Mouse (Mus musculus): ENCODE results near the gene 4930512M02Rik. TPM values are rescaled to one million over a fixed set of nuclear protein-coding genes. Genes with fewer than 3 reads are reported as not detected.
"Not testable (repeated sequence)": the region's sequence is repeated elsewhere in the genome, so short reads cannot be mapped to it uniquely, and the experiment has no call there.

Gene 4930512M02Rik
- not detected in 2 replicates for polyA plus RNA-seq (2012; rRNA removed)

DNA sequence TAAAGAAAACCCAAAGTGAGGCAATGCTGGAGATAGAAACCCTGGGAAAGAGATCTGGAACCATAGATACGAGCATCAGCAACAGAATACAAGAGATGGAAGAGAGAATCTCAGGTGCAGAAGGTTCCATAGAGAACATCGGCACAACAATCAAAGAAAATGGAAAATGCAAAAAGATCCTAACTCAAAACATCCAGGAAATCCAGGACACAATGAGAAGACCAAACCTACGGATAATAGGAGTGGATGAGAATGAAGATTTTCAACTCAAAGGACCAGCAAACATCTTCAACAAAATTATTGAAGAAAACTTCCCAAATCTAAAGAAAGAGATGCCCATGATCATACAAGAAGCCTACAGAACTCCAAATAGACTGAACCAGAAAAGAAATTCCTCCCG is at the start of gene 4930512M02Rik:
4930512M02Rik (minus strand) TSS at position 101 of the 400 bp plus-strand sequence.
- not testable (repeated sequence) for DNase-seq (ENCODE audit: extremely low spot score in 1 of 2, low spot score in 1 of 2)

- no peak for DNase-seq (ENCODE audit: extremely low spot score in 1 of 2, low spot score in 1 of 2)
These were observed 49.5 kb upstream of the 4930512M02Rik start for GRCm38 (mm10) chr11:11677165-11677564.

- DNase-seq (ENCODE audit: extremely low spot score in 1 of 2, low spot score in 1 of 2): no peak
These were observed 48.6 kb upstream of the 4930512M02Rik start for GRCm38 (mm10) chr11:11676068-11676741.

GRCm38 (mm10) chr11:11675063-11675462 is 47.4 kb upstream of the 4930512M02Rik start:
- no peak for DNase-seq (ENCODE audit: extremely low spot score in 1 of 2, low spot score in 1 of 2)

- no peak for DNase-seq (ENCODE audit: extremely low spot score in 1 of 2, low spot score in 1 of 2)
These were observed 45.3 kb upstream of the 4930512M02Rik start for GRCm38 (mm10) chr11:11672974-11673373.

DNA sequence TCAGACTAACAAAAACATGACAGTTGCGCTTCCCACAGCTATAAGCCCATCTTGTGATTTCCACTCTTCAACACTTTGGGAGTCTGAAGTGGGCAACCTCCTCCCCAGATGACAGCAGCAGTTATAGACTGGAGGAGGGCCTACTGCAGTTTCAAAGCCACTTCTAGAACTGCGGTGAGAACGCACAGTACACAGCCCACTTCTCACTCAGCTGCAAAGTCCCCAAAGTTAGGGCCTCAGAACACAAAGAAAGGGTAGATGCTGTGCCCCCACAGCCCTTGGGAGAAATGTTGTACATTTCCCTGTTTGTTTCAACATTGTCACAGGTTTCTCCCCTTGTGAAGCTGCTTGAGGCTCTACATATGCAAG is 40.3 kb upstream of the 4930512M02Rik start:
- DNase-seq (ENCODE audit: extremely low spot score in 1 of 2, low spot score in 1 of 2): no peak

DNA sequence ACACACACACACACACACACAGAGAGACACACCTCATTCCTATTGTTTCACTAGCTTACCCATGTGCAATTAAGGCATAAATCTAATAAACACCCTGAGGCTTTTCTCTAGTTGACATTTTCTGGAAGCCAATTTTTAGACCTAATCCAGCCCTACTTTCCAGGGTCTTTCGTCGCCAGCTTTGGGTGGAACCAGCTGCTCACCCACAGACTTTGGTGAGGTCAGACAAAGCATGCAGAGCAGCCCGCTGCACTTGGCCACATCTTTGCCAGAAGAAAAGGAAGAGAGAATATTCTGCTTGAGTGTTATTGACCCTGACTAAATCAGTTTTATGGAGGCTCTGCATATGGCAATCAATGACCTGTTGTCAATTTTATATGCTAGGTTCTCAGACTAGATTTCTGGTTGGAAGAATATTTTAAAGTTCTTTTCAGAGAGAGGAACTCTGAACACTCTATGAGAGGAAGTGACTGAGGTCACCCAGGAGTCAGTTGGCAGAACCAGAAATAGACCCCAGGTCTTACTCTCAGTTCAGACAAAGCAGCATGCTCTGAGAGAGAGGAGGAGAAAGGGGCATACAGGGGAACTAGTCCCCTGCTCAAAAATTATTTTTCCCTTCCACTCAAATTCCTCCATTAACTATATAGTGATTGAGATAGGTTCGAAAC is 39.8 kb upstream of the 4930512M02Rik start:
- no peak for DNase-seq (ENCODE audit: extremely low spot score in 1 of 2, low spot score in 1 of 2)

DNA sequence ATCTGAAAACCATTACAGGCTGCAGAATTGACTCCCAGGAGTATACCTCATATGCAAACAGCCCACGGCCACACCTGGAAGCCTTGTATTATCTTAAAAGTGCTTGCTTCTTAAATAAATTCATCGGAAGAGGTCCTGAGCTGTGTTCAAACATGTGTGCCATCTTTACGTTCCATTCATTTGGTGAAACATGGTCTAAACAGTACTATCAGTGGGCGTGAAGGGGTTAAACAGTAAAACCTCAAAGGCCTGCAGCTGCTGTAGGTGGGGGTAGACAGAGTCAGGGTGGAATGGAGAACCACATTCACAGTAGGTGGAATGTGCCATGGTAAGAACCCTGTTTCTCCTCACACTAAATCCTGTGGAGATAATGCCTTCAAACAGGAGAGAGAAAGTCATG is 33.0 kb upstream of the 4930512M02Rik start:
- no peak for DNase-seq (ENCODE audit: extremely low spot score in 1 of 2, low spot score in 1 of 2)

GRCm38 (mm10) chr11:11658834-11659233 is 31.2 kb upstream of the 4930512M02Rik start:
- DNase-seq (ENCODE audit: extremely low spot score in 1 of 2, low spot score in 1 of 2): no peak

DNA sequence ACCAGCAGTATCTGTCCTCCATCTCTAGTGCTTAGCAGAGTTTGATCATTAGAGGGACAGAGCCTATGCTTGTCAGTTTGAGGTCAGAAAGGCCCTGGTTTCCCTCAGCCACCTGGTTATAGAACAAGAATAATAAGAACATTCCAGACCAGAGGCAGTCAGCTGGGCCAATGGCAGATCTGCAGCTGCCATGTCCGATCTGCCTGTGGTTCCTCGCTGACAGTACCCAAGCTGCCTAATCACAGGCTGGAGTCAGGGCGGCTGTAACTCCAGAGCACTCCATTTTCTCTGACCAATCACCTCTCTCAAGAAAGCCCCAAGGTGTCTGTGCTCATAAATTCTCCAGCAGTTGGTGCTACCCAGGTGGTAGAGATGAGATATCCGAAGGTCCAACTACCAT is 30.0 kb upstream of the 4930512M02Rik start:
- no peak for DNase-seq (ENCODE audit: extremely low spot score in 1 of 2, low spot score in 1 of 2)

GRCm38 (mm10) chr11:11656995-11657530 is 29.4 kb upstream of the 4930512M02Rik start:
- no peak for DNase-seq (ENCODE audit: extremely low spot score in 1 of 2, low spot score in 1 of 2)

DNA sequence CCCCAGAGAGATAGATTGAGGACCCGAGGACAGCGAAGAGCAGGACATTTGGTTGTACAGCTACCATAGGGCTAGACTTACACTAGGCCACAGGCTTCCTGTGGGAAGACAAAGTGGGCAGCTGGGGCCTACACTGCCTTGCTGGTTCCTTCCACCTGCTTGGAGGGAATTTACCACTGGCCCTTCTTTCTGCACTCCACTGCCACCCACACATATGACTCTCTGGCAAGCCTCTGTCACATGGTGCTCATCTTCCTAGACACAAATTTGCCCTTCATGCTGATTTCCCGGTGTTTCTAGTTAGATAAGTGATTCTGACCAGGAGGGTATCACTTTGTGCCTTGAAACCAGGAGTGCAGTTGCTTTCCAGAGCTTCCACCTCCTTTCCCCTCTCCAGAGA is 28.8 kb upstream of the 4930512M02Rik start:
- no peak for DNase-seq (ENCODE audit: extremely low spot score in 1 of 2, low spot score in 1 of 2)

DNA sequence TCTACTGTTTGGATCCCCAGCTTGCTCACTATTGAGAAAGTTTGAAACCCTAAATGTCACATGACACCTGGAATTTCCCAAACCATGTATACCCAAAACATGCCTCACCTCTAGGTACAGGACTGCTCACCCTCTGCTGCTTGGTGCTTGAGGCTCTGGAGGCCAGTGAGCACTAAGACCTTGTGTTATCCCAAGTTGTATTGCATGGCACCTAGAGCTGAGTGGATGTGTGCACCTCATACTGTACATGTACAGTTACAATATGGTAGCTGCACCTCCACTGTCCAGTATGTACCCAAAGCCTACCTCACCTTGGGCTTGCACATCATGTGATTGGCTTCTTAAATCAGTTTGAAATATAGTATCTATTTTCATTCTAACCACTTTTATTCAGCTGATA is 16.7 kb upstream of the 4930512M02Rik start:
- DNase-seq (ENCODE audit: extremely low spot score in 1 of 2, low spot score in 1 of 2): no peak

DNA sequence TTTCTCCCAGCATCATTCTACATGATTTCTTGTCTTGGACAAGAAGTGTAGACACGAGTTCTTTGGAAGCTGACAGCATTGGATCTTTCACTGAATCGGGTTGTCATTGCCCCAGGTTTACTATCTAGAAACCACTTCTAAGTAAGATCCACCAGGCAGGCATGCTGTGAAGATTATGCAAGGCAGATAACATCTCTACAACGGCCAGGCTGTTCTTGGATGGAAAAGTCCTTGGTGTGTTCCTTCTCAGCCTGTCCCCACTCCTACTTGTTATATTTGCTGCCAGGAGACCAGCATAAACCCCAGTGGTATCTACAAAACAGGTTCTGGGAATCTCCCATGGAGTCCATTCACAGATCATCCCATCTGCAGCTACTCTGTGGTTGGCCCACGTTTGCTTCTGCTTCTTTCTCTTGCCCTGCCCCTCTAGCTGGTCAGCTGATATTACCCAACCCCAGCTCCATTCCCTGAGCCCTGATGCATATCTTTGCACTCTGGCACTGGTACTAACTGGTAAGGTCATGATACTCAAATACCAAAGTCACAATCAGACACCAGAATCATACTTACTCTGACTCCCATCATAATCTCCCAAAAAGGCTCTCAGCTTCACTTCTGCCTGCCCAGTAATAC is 3.4 kb downstream of the 4930512M02Rik start:
- no peak for DNase-seq (ENCODE audit: extremely low spot score in 1 of 2, low spot score in 1 of 2)

DNA sequence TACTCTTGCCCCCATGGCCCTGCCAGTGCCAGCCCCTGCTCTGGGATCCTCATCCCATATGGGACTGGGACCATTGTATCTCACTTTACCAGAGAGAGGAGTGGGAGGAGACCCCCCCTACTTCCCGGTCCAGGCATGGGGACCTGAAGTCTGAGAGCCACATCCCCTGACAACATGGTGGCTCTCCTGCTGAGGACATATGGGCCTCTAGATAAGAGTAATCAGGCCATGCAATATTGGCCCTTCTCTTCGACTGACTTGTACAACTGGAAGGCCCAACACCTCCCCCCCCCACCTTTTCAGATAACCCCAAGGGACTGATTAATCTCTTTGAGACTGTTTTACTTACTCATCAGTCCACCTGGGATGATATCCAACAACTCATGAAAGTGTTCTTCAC is 18.4 kb downstream of the 4930512M02Rik start:
- no peak for DNase-seq (ENCODE audit: extremely low spot score in 1 of 2, low spot score in 1 of 2)

DNA sequence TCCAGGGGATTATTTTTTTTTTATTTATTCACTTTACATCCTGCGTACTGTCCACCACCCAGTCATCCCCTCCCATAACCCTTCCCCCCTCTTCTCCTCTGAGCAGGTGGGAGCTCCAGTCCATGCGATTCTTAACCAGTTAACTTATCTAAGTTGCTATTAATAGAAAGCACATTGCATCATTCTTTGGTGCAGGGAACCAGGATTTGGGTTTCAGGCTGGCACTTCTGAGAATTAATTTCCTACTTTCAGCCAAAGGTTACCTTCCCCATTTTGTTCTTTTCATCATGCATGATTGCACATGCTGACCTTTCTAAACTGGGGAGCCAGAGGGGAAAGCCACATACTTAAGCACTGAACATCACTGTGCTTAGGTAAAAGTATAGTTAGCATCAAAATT is 40.3 kb downstream of the 4930512M02Rik start:
- no peak for DNase-seq (ENCODE audit: extremely low spot score in 1 of 2, low spot score in 1 of 2)

DNA sequence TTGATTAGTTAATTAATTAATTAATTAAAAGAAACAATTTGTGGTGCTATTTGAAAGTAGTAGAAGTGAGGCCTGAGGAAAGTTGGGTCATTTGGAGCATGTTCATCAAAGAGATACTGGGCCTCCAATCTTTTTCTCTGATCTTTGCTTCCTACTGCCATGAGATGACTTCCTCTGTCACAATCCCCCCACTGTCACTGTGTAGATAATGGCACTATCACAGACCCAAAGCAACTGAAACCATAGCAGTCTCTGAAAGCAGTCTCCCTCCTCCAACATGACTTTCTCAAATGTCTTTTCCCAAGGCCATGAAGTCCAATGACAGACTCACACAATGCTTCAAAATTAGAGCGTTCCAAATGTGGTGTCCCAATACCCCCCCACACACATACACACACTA is 41.2 kb downstream of the 4930512M02Rik start:
- no peak for DNase-seq (ENCODE audit: extremely low spot score in 1 of 2, low spot score in 1 of 2)

DNA sequence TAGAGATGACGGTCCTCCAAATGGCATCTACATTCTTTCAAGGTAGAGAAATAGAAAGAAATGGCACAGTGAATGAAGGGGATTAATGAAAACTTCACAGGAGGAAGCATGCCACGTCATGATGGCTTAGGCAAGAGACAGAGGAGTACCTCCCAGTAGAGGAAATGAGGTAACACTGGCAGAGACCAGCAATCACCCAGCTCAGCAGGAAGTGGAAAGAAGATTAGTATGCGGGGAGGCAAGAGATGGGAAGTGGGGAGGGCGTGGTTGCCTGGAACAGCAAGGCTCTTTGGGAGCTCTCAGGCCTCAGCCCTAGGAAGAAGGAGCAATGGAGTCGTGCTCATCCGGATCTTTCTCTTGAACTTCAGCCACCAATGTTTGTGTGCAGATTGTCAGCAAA is 53.9 kb downstream of the 4930512M02Rik start:
- no peak for DNase-seq (ENCODE audit: extremely low spot score in 1 of 2, low spot score in 1 of 2)

- DNase-seq (ENCODE audit: extremely low spot score in 1 of 2, low spot score in 1 of 2): no peak
These were observed 56.9 kb downstream of the 4930512M02Rik start for GRCm38 (mm10) chr11:11570747-11571146.

DNA sequence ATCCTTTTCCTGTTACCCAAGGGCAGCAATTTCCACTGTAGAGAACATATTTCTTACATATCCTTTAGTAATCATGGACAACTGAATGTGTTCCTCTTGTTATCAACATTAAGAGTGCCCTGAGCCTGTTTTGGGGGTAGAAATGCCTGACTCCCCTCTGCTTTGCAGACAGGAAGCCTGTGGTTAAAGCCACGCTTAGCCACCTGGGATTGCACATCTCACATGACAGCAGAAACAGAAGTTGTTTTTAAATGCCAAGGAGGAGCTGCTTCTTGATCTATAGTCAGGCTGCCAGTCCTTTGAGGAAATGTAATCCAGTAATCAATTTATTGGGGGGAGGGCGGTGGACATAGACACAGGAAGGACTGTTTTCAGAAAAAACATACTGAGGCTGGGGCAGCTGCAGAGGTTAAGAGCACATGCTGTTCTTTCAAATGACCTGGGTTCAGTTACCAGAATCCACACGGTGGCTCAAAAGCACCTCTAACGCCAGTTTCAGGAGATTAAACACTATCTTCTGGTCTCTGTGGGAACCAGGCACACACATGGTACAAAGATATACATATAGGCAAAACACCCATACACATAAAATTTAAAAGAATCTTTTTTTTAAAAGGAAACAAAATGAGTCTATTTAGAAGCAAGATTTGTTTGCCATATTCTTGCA is 58.0 kb downstream of the 4930512M02Rik start:
- DNase-seq (ENCODE audit: extremely low spot score in 1 of 2, low spot score in 1 of 2): no peak

DNA sequence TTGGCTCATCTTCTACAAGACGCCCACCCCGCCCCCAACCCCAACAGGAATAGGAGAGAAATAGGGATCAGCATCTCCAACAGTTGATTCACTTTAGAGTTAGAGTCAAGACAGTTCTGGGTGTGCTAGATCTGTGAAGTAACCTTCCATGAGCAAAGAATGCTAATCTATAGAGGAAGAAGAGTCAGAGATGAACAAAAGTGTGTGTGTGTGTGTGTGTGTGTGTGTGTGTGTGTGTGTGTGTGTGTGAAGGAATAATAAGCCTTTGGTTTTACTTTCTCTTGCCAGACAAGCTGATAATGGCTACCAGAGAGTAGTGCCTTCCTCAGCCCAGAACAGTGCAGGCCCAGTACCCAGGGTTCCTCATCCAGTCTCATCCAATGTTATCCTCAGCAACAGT is 59.6 kb downstream of the 4930512M02Rik start:
- DNase-seq (ENCODE audit: extremely low spot score in 1 of 2, low spot score in 1 of 2): no peak
